Mouse (Mus musculus) heart, embryonic 15.5 days (tissue): ENCODE results near the gene Cdc6. TPM values are rescaled to one million over a fixed set of nuclear protein-coding genes. Genes with fewer than 3 reads are reported as not detected.

ENCODE experiments used
- ATAC-seq: fragments of 200-750 bp; cut with Nextera tagmentation; replicated peaks from 2 replicates; pipeline ENCODE4 v1.8.0; 2017; ENCODE audit warnings: low read depth, moderate TSS enrichment; ENCODE audit not compliant: insufficient number of reproducible peaks, insufficient read depth, low FRiP score
- H3K27ac ChIP-seq: fragments of 300-500 bp; sonication (generic); 2 replicates; pipeline ENCODE4 v1.5.1; 2015; ENCODE audit warnings: mild to moderate bottlenecking, inconsistent platforms
- H3K27me3 ChIP-seq: fragments of 300-500 bp; sonication (generic); 2 replicates; pipeline ENCODE4 v1.6.1; 2015; ENCODE audit warnings: inconsistent platforms
- H3K36me3 ChIP-seq: fragments of 300-500 bp; sonication (generic); 2 replicates; pipeline ENCODE4 v1.6.1; 2015; ENCODE audit warnings: mild to moderate bottlenecking, inconsistent platforms
- H3K4me1 ChIP-seq: fragments of 300-500 bp; sonication (generic); replicated peaks from 2 replicates; pipeline ENCODE4 v1.6.1; 2015; ENCODE audit warnings: inconsistent platforms
- H3K4me2 ChIP-seq: fragments of 300-500 bp; sonication (generic); 2 replicates; pipeline ENCODE4 v1.6.1; 2015; ENCODE audit warnings: inconsistent platforms, mild to moderate bottlenecking, moderate library complexity
- H3K4me3 ChIP-seq: fragments of 300-500 bp; sonication (generic); 2 replicates; pipeline ENCODE4 v1.5.1; 2015; ENCODE audit warnings: mild to moderate bottlenecking, inconsistent platforms
- H3K9ac ChIP-seq: fragments of 300-500 bp; sonication (generic); 2 replicates; pipeline ENCODE4 v1.6.1; 2015; ENCODE audit warnings: mild to moderate bottlenecking, inconsistent platforms
- H3K9me3 ChIP-seq: fragments of 300-500 bp; sonication (generic); replicated peaks from 2 replicates; pipeline ENCODE4 v1.6.1; 2016; ENCODE audit warnings: inconsistent platforms
- WGBS: fragments of 180-500 bp; shearing (Covaris S2); methylation state at CpG from one replicate; pipeline ENCODE4 v1.1.7; 2015; ENCODE audit warnings: mixed read lengths; 5-methylcytosine and 5-hydroxymethylcytosine counted together
- polyA plus RNA-seq: library from polyadenylated mRNA; unstranded; fragments of >200 nt; fragmentation: Nextera tagmentation; extraction: Ambion mirVana; gene quantifications from 2 replicates; pipeline ENCODE4 v1.2.1, GENCODE M21; 2015

Gene Cdc6
- polyA plus RNA-seq, 1 experiment from 2014 or later = 14.2 TPM

DNA sequence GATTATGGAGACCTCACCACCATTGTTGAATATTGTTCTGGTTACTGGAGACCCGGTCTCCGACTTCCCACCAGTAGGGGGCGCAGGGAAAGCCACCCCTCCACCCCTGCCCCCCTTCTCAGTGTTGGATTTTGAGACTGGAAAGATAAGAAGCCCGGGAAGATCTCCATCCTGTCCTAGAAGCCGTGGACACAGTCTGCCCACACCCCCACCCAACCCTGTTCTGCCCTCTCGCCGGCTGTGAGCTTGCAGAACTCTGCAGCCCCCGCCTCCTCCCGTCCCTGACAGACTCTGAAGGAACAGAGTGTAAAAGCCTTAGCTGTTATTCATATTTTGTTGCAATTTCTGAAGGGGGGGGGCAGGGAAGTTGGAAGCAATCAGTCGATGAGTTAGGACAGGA, 46.8 kb downstream of the Cdc6 start:
- WGBS = 9% methylated on average over 10 of the region's 10 CpGs
- Histone ChIP-seq H3K36me3 (peaks cover 16% of the 10 kb centered on the region), H3K27ac (peak overlapping the region; percentile 88), H3K27me3 (no peaks in the 10 kb centered on the region), H3K9ac (no peak overlapping the region), H3K4me3 (0 out of 2 replicates have a peak overlapping the region, but pooled peaks have one; percentile 6), H3K4me2 (peak overlapping the region; percentile 48), H3K9me3 (no peaks in the 10 kb centered on the region), H3K4me1 (peaks cover 82% of the 10 kb centered on the region)
- peak; percentile 37 for ATAC-seq

DNA sequence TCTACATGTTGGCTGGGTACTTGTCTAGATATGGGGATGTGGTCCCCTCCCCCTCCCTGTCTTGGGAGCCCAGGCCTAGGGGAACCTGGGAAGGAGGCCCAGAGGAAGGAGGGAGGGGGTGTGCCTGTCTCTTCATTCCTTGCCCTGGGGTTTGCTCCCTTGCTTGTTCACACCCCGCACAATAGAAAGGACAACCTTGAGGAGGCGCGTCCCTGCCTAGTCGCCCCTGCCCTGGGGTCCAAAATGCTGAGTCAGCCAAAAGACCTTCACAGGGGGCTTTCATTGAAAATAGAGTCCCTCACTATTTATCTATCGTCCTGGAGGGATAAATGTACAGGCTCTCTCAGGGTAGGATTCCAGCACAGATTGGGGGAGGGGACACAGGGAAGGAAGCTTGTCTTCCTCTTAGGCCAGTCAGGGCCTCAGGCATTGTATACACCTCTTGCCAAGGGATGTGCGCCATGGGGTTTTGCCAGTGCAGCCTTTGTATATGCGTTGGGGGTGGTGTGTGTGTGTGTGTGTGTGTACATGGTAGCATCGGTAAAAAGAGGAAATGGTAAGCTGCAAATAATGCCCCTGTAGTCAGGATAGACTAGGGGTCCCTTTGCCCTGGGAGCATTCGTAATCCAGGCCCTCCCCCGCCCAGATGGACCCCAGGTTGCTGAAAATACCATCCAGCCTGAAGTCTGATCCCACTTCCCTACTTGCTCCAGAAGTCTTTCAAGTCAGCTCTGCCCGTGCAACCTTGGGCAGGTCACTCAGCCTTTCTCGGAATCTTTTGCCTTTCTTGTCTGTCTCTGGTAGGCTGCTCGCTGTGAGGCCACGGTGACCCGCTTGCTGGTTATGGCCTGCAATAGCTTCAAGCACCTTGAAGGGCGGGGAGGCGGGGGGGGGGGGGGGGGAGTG, 47.5 kb downstream of the Cdc6 start:
- H3K4me2 ChIP-seq = peak overlapping the region; percentile 48
- no peak overlapping the region for H3K4me3 ChIP-seq
- no peaks in the 10 kb centered on the region for H3K9me3 ChIP-seq
- peaks cover 82% of the 10 kb centered on the region for H3K4me1 ChIP-seq
- H3K9ac ChIP-seq = peak overlapping the region; percentile 19; the same call in 1 of the 2 replicates
- no peaks in the 10 kb centered on the region for H3K27me3 ChIP-seq
- peaks cover 16% of the 10 kb centered on the region for H3K36me3 ChIP-seq
- ATAC-seq = no peak
- H3K27ac ChIP-seq = peak overlapping the region; percentile 88
- 22% methylated on average over 17 of the region's 17 CpGs for WGBS

DNA sequence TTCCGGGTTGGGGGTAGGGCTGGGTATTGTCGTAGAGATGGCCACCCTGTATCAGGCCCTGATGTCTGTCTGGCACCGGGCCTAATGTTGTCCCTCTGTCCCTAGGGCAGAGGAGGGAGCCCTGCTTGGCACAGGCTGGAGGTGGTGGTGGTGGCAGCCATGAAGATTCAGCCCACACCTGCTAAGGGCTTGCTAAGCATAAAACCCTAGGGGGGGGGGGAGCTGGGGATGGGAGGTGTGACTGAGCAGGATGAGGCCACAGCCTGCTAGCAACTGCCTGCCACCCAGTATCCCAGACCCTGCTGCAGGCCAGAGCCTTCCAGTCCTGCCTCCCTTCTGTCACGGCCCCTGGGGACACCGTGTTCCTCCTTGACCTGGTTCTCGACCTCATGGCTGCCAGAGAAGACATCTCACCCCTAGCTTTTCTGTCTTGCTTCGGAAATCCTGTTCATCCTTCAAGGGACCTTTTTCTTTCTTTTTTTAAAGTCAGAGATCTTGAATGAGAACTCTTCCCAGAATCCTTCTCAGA, 48.2 kb downstream of the Cdc6 start:
- 27% methylated on average over 7 of the region's 7 CpGs for WGBS
- no peak overlapping the region for H3K4me2 ChIP-seq
- H3K27ac ChIP-seq = peak overlapping the region; percentile 88
- no peak overlapping the region; the same call in 1 of the 2 replicates for H3K9ac ChIP-seq
- H3K4me1 ChIP-seq = peaks cover 81% of the 10 kb centered on the region
- ATAC-seq = no peak
- H3K9me3 ChIP-seq = no peaks in the 10 kb centered on the region
- H3K4me3 ChIP-seq = no peak overlapping the region
- no peaks in the 10 kb centered on the region for H3K27me3 ChIP-seq
- H3K36me3 ChIP-seq = peaks cover 12% of the 10 kb centered on the region

DNA sequence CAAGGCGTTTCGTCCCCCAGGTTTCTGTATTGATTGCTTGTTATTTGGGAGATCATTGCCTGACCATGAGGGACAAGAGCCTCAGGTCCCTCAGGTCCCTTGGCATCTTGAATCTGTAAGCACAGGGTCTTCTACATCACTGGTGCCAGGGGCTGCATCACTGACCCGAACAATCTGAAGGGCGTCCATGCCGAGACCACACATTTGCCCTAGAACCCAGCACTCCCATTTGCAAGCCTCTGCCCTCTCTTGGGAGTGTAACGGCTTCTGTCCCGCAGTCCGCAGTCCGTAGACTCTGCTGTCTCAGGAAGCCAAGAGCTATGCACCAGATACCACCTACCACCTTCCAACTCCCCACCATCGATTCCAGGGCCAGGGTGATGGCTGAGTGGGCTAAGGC, 48.7 kb downstream of the Cdc6 start:
- Histone ChIP-seq H3K4me1 (peaks cover 81% of the 10 kb centered on the region), H3K27me3 (no peaks in the 10 kb centered on the region), H3K4me2 (no peak overlapping the region), H3K27ac (no peak overlapping the region), H3K36me3 (peaks cover 12% of the 10 kb centered on the region), H3K4me3 (no peak overlapping the region), H3K9me3 (no peaks in the 10 kb centered on the region), H3K9ac (no peak overlapping the region)
- 71% methylated on average over 10 of the region's 10 CpGs for WGBS
- ATAC-seq = no peak

DNA sequence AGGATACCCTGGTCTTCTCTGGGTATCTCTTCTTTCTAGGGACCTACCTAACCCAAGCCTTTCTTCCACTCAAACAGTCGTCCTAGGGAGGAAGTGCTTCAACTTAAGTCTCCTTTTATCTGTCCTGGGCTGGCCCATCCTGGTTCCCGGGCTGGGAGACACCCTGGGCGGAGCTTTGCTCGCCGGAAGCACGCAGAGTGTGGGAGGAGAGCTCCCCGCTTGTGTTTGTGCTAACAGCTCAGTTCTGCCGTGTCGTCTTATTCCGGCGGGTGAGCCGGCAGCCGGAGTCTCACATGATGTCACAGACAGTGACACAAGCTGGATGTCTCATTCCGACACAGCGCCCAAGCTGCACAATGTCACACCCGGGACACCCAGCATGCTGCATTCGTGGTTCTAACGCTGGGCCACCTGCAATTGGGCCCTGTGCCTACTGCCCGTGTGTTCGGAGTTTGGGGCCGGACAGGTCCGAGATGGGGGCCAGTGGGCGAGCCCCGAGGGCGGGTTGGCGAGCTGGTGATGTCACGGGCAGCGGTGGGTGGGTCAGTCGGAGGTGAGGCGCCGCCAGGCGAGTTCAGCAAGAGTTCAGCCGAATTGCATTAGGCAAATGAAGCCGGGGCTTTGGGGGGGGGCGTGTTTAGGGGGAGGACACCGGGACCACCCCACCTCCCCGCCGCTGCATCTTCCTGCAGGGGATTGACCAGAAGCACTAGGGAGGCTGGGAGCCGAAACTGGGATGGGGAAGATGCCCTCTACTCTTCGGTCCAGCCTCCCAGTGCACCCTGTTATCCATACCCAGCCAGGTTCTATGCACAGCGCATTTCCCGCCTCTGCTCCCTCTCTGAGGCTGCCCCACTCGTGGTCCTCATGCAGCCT, 52.1 kb downstream of the Cdc6 start:
- under 1% methylated on average over 43 of the region's 43 CpGs for WGBS

DNA sequence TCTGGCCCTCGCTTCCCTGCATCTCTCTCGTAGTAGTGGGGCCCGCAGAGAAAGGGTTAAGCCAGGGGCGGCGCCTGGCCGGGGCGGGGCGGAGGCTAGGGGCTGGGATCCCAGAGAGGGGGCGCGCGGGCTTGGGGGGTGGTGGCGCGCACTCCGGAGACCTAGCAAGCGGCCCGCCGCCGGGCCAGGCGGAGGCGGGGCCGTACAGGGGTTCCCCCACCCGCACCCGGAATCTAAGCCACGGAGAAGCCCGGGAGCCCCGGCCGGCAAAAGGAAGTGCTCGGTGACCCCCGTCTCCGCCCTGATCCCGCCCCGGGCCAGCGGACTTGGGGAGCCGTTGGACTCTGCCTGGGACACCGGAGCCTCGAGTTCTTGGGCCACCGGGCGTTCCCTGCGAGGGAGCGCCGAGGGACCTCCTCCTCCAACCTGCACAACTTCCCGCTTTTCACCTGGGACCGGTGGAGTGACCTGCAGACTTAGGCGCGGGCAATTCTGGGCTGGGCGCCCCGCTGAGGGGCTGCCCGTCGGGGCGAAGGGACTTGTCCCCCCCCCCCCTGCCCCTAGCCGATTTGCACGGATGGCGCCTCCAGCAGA, 52.8 kb downstream of the Cdc6 start:
- ATAC-seq = peak; percentile 14
- peak overlapping the region; percentile 70 for H3K4me3 ChIP-seq
- H3K27ac ChIP-seq = peak overlapping the region; percentile 91
- no peaks in the 10 kb centered on the region for H3K9me3 ChIP-seq
- peaks cover 9% of the 10 kb centered on the region for H3K36me3 ChIP-seq
- H3K4me2 ChIP-seq = peak overlapping the region; percentile 95
- 1% methylated on average over 53 of the region's 53 CpGs for WGBS
- H3K9ac ChIP-seq = peak overlapping the region; percentile 75
- peaks cover 82% of the 10 kb centered on the region for H3K4me1 ChIP-seq
- no peaks in the 10 kb centered on the region for H3K27me3 ChIP-seq

More for the DNA sequence above, 52.1 kb downstream of the Cdc6 start:
- Histone ChIP-seq H3K4me3 (peak overlapping the region; percentile 70), H3K4me2 (peak overlapping the region; percentile 95), H3K9ac (peak overlapping the region; percentile 75), H3K9me3 (no peaks in the 10 kb centered on the region), H3K36me3 (peaks cover 9% of the 10 kb centered on the region), H3K27me3 (no peaks in the 10 kb centered on the region), H3K27ac (peak overlapping the region; percentile 91), H3K4me1 (peaks cover 82% of the 10 kb centered on the region)
- peak; percentile 5; the same call in 1 of the 2 replicates for ATAC-seq

DNA sequence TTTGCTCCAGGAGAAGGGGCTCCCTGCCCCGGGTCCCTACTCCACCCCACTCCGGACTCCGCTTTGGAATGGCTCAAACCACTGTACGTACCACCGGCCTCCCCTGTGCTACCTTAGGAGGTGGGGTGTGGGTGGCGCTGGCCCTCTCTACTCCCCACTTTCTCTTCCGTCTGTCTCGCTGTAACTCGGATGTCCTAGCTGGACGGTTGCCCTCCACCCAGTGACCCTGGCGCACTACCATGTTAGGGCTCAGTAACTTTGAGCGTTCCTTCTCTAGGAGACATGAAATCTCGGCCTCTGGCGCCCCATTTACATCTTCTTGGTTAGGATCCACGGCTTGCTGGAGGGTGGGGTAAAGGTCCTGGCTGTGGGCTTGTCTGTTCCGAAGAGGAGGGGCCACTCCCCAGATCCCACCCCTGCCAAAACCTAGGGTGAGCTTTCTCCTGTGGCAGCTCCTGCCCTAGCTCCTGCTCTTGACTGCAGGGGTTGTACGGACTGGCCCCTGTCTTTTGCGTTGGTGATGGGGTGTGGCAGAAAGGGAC, 53.5 kb downstream of the Cdc6 start:
- Histone ChIP-seq H3K9ac (peak overlapping the region; percentile 75), H3K27me3 (no peaks in the 10 kb centered on the region), H3K36me3 (peaks cover 9% of the 10 kb centered on the region), H3K4me2 (peak overlapping the region; percentile 95), H3K9me3 (no peaks in the 10 kb centered on the region), H3K27ac (peak overlapping the region; percentile 91), H3K4me1 (peaks cover 83% of the 10 kb centered on the region), H3K4me3 (peak overlapping the region; percentile 70)
- no peak for ATAC-seq
- WGBS = 23% methylated on average over 18 of the region's 18 CpGs

DNA sequence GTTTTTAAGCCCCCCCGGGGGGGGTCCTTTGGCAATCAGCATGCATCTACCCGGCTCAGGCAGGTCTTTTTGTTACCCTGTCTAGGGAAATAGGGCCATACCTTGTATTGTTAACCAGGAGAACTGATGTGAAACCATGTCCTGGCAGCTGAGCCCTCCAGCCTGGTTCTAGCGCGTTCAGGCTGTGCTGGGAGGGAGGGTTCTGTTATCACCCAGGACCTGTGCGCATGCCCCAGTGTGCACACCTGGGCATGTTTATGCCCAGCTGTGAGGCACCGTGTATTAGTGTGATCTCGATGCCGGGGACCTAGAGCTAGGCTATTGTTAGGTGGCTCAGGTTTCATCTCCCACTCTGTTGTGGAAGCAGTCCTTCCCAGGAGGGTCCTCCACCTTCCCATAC, 54.2 kb downstream of the Cdc6 start:
- H3K4me3 ChIP-seq = peak overlapping the region; percentile 70
- no peaks in the 10 kb centered on the region for H3K9me3 ChIP-seq
- peak overlapping the region; percentile 91 for H3K27ac ChIP-seq
- no peak for ATAC-seq
- H3K27me3 ChIP-seq = no peaks in the 10 kb centered on the region
- peaks cover 10% of the 10 kb centered on the region for H3K36me3 ChIP-seq
- H3K4me1 ChIP-seq = peaks cover 84% of the 10 kb centered on the region
- H3K4me2 ChIP-seq = peak overlapping the region; percentile 95
- H3K9ac ChIP-seq = peak overlapping the region; percentile 75
- 19% methylated on average over 8 of the region's 8 CpGs for WGBS

DNA sequence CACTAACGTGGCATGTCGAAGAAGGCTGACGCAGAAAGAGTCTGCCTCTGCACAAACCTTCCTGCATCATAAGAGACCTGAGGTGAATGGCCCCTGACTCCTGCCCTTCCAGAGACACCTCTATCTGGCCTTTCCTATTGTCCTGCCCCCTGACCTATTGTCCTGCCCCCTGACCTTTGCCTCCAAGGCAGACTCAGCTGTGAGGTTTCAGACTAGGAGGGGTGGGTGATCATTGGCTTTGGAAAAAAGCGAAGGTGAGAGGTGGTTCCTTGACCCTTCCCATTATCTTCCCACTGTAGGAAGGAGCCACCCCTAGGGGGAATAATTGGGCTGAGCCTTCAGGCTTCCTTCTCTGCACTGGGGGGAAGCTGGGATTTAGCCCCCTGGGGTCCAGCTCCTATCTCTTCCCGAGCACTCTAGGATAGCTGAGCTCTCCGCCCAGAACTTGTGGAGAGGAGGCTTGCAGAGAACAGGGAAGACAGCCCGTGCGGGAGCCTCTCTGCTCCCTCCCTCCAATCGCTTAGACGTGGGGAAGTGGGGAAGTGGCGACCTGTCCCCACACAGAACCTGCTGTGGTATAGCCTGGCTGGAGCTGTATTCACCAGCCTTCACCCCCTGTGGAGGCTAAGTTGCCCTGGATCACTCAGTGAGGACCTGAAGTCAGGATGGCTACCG, 55.0 kb downstream of the Cdc6 start:
- Histone ChIP-seq H3K27me3 (no peaks in the 10 kb centered on the region), H3K4me3 (peak overlapping the region; percentile 70), H3K4me2 (peak overlapping the region; percentile 95), H3K27ac (peak overlapping the region; percentile 91), H3K4me1 (peaks cover 92% of the 10 kb centered on the region), H3K9me3 (no peaks in the 10 kb centered on the region), H3K9ac (peak overlapping the region; percentile 53), H3K36me3 (peaks cover 8% of the 10 kb centered on the region)
- 20% methylated on average over 12 of the region's 12 CpGs for WGBS
- ATAC-seq = no peak
